Mouse (Mus musculus): ENCODE data around the gene Eps8.
"Not testable (repeated sequence)": the region's sequence is repeated elsewhere in the genome, so short reads cannot be mapped to it uniquely, and the experiment has no call there.

Gene Eps8

GRCm38 (mm10) chr6:137509341-137510045, 145.2 kb downstream of the Eps8 start:
- DNase-seq, result no peak

DNA sequence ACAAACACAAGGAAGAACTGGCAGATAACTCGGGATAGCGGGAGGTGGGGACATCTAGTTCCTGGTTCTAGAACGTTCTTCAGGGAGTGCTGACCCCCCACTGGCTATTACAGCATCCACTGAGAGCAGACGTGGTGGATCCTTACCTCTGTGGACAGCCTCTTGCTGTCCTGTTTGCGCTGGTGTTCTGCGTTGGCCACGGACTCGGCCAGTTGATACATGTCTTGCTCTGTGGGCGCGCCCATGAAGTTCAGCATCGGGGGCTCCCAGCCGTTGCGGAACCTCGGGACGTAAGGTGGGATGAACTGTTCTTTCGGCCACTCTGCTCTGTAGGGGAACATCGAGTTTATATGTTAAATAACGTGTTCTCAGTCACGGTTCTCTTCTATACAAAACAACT, 145.7 kb downstream of the Eps8 start:
- DNase-seq, result no peak

GRCm38 (mm10) chr6:137506563-137506962, 148.1 kb downstream of the Eps8 start:
- DNase-seq, result no peak

GRCm38 (mm10) chr6:137505555-137506227, 149.0 kb downstream of the Eps8 start:
- no peak for DNase-seq

GRCm38 (mm10) chr6:137504052-137504451, 150.6 kb downstream of the Eps8 start:
- no peak for DNase-seq

- no peak for DNase-seq
Measured at GRCm38 (mm10) chr6:137503462-137503861, 151.2 kb downstream of the Eps8 start.

DNA sequence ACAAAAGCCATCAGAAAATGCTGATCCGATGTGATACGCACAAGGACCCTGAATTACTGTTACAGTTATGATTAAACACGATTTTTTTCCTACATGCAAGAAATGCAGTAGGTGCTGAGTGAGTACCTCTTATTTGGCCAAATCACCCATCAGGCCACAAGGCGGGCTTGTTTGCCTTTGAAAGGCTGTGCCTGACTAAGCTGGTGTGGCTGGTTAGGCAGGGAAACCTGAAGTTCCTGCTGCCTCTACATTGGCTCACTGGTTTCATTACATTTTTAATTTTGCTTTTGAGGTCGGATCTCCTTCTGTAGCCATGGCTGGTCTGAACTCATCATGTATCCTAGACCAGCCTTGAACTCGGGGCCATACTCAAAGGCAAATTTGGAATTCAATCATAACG, 151.7 kb downstream of the Eps8 start:
- no peak for DNase-seq

GRCm38 (mm10) chr6:137498781-137499180, 155.9 kb downstream of the Eps8 start:
- no peak for DNase-seq

GRCm38 (mm10) chr6:137497208-137497835, 157.4 kb downstream of the Eps8 start:
- DNase-seq, result no peak

GRCm38 (mm10) chr6:137496562-137496961, 158.1 kb downstream of the Eps8 start:
- no peak for DNase-seq

DNA sequence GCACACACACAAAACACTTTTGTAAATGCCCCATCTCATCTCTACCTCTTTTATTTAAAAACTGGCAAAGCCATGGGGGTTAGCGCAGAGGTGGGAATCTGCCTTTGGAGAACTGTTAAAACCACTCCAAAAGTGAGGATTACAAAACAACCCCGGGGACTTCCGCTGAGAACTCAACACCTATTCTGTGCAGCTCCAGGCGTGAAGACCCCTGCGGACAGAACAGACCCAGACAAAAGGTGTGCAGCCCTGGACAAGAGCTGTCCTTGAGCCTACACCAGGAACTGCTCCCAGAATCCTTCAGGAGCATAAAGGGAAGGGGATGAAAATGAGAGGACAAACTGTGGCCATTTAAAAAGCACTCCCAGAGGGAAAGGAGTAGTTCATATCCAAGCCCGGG, 159.4 kb downstream of the Eps8 start:
- no peak for DNase-seq

DNA sequence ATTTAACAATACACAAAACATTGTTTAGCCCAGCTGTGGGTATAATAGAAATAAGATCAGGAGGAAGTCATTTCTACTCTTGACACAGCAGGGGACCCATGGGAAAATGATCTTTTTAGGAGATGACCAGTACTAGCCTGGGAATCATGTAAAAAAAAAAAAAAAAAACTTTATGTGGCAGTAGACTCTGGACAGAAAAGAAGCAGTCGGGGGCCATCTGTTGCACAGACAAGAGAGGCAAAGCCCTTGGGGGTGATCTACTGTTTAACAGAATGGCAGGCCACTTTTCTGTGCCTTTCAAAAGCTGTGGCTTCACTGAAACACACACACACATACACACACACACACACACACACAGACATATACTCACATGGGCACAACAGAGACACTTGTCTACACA, 159.9 kb downstream of the Eps8 start:
- no peak for DNase-seq

DNA sequence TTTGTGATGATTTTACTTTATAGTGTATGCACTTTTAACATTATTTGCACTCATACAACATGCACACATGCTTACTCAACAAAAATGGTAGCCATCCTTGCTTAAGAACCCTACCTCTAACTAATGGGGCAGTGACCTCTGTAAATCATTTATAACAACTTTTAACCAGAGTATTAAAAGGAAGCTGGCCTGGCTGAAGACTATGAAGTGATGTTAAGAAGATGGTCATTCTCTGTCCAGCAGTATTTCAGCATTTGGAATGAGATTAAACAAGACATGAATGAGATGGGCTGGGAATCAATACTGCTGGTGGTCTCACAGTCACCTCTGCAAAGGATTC, 160.6 kb downstream of the Eps8 start:
- no peak for DNase-seq

GRCm38 (mm10) chr6:137493211-137494135, 161.2 kb downstream of the Eps8 start:
- no peak for DNase-seq

- no peak for DNase-seq
Measured at GRCm38 (mm10) chr6:137492582-137492981, 162.1 kb downstream of the Eps8 start.

GRCm38 (mm10) chr6:137491659-137492058, 163.0 kb downstream of the Eps8 start:
- DNase-seq, result no peak

- DNase-seq, result no peak
Measured at GRCm38 (mm10) chr6:137490115-137490514, 164.6 kb downstream of the Eps8 start.

DNA sequence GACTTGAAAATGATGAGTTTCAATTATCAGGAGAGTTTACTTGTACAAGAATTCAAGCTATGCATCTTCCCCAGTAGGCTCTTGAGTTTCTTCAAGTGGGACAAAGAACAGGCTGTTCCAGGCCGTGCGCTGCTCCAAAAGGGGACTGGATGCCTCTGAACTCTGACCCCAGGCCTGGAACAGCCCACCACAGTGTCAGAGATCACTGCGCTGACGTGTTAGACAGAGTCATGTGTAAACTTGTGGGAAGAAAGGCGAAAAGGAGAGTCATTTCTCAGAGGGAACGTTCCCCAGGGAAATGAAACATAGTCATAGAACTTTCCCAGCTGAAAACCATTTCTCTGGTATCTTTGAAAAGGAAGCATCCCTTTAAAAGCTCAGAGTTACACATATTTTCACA, 167.2 kb downstream of the Eps8 start:
- no peak for DNase-seq

DNA sequence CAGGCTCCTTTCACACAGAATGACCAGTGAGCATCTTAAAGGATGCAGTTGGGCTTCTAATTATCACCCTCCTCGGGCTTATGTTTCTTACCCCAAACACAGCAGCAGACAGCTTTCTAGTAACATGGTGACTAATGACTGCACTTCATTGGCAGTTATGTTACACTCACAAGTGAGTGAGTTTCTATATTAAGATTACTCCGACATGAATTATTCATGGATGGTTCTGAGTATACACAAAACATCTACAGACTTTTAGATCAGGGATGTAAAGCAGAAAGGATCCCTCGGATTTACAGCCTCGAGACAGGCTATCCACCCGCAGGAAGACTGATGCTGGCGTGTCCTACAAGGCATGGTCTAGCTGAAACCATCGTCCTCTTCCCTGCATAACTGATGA, 171.8 kb downstream of the Eps8 start:
- no peak for DNase-seq

DNA sequence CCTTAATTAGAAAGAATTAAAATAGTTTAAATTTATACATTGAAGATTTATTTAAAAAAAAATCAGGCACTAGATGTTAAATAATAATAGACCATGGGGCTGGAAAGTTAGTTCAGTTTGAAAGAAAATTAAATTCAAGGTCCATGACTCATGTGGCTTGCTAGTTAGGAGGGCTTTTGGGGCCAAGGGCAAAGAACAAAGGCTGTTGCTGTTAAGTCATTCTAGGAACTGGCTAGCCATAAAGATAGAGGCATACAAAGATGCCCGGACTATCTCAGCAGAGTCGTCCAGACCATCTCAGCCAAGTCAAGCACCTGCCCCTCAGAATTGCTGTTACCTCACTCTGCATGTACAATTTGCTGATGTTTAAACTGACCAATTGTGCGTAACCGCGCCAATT, 179.0 kb downstream of the Eps8 start:
- not testable (repeated sequence) for DNase-seq

DNA sequence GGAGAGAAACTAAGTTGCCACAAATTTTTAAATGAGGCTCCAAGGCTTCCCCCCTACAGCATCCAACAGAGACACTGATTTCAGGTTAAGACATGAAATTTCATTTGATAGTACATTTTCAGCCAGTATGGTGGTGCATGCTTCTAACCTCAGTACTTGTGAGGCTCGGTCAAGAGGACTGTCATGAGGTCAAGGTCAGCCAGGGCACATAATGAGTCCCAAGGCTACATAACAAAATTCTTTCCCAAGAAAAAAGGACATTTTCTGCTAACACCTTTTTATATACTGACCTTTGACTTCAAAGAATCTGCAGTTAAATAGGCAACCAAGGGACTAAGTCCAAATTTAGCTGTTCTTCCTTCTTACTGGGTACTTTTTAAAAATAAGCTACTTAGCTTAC, 181.2 kb downstream of the Eps8 start:
- no peak for DNase-seq

GRCm38 (mm10) chr6:137472129-137472528, 182.5 kb downstream of the Eps8 start:
- DNase-seq, result no peak

DNA sequence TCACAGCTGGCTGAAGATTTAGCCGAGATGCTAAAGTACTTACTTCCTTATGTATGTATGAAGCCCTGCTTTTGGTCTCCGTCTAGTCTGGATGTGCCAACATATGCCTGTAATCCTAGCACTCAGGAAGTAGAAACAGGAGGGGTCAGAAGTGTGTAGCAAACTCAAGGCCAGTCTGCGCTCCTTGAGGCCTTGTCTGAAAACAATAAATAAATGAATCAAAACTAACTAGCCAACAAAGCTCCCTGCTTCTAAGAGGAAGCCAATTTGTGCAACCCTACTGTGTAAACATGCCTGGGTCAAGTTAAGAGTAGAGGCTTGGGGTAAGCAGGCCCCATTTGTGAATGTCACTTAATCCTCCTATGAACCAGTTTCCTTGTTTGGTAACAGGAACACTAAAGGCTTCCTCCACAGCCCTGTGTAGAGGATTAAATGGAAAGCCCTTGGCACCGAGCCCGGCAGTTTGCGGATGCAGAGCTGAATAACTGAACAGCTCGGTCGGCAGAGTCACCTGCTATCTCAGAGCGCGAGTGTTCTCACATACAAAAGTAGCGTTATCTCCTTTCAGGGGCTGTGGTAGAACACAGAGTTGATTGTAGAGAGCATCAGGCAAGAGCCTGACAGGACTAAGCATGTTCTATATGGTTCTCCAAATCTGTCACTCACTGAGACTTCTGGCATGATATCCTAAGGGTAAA, 183.6 kb downstream of the Eps8 start:
- DNase-seq, result peak; percentile 60
